Mouse (Mus musculus) testis, postnatal 10 days (tissue): ENCODE results near the gene 1700021F05Rik.
"Not testable (repeated sequence)": the region's sequence is repeated elsewhere in the genome, so short reads cannot be mapped to it uniquely, and the experiment has no call there.

Source experiments
- DNase-seq: peaks from one replicate; pipeline ENCODE4 v3.0.0; 2021; ENCODE audit warnings: low spot score

1700021F05Rik gene

DNA sequence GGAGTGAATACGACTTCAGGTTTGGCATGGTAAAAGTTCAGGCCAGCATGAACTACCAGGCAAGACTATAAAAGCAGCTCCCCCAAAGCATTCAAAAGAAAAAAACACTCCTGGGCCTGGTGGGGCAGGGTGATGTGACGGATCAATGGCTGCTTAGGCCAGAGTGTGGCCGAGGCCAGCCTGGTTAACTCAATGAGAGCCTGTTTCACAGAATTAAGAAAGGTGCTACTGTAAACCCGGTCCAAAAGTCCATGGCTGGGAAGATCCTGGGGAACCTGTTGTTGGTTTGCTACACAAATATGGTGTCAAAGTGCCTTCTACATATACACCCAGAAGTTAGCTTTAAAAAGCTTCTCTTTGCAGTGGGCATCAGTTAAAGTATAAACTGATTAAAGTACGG lies 2.0 kb downstream of the 1700021F05Rik start:
- no peak for DNase-seq

- DNase-seq: no peak
Observed at GRCm38 (mm10) chr10:43537652-43538051, 3.1 kb downstream of the 1700021F05Rik start.

DNA sequence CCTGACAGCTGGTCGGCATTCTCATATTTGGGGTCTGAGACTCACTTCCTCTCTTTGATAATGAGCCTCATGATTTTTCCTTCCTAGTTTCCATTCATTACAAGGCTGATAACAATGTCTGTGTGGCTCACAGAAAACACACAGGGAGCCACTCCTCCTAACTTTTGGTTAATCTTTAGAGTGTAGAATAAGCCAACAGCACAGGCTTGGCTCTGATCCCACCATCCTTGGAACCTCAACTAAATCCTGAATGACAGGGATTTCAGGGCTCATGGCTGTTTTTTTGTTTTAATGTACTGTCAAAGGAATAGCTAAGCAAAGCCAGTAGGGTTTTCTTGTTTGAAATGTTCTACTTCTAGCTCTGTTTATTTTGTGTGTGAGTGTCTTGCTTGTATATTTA lies 6.4 kb downstream of the 1700021F05Rik start:
- DNase-seq: no peak

DNA sequence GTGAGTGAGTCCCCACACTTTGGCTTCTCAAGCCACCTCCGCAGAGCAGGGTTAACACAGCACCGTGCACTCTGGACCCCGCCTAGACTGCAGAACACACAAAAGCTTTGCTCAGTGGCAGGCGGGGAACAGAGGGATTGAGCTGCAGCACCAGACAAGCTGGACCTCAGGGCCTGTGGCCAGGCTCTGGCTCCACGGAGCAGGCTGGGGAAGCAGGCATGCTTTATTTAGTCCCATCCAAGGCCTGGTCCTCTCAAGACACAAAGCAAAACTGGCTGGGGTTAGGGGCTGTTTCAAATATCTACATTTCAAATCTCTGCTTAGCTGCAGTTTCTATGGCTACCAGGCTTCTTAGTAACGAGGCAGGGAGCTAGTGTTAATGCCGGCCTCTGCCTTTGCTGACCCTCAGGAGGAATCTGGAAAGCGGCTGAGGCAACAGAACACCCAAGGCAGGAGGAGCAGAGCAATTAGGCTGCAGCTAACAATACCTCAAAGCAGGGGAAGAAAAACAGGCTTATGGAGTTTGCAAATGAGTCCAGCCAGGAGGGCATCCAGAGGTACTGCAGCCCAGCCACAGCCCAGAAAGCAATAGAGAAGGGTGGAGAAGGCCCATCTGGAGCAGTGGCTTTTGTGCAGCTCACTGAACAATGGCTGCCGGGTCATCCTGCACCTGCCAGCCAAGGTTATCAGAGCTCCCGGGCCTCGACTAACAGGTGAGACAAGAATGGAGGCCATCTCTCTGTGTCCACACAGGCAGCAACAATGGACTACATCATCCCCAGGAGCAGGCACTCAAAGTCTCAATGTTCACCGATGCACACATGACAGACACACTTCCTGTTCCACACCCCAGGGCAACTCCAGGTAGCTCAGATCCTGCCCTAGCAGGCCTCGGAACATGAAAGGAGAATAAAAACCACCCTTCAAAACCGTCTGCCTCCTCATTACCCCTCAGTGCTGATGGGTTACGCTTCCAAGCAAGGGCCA lies 13.2 kb downstream of the 1700021F05Rik start:
- DNase-seq: no peak

- not testable (repeated sequence) for DNase-seq
Observed at GRCm38 (mm10) chr10:43523931-43524330, 16.9 kb downstream of the 1700021F05Rik start, which contains the start of gene Gm9803. Gene Gm9803 (plus strand): TSS chr10:43524084.

DNA sequence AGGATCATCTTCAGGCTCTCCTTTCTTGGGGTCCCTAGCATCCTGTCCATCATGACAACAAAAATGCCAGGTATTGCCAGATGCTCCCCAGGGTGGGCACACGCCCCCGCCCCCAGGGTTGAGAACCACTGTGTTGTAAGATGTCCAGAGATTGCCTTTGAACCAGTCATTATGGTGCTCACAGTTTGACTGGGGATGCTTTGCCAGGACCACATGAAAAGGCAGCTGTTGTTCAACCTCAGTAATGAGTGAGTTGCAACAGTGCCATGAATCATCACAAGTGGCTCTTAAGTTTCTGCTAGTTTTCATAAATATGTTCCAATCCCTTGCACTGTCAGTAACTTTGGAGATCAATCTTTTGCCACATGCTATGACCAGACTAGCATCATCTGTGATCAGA lies 20.8 kb downstream of the 1700021F05Rik start:
- DNase-seq: no peak

DNA sequence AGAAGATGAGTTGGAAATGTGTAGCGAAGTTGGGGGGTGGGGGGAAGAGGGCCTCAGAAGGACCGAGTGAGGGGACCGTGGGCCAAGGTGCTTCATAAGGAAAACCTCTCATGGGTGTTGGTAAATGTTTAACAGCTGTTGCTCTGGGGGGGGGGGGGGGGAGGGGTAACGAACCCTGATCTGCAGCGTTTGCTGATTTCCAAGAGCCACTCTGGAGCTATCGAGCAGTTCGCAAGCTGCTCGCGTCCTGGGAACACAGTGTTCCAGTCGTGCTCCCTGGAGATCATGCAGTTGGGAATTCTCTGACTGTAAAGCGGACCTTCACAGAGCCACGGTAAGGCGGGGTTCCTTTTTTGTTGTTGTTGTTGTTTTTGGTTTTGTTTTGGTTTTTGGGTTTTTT lies 22.4 kb downstream of the 1700021F05Rik start:
- peak; percentile 58 for DNase-seq

GRCm38 (mm10) chr10:43517836-43518235 lies 23.0 kb downstream of the 1700021F05Rik start:
- DNase-seq: no peak

DNA sequence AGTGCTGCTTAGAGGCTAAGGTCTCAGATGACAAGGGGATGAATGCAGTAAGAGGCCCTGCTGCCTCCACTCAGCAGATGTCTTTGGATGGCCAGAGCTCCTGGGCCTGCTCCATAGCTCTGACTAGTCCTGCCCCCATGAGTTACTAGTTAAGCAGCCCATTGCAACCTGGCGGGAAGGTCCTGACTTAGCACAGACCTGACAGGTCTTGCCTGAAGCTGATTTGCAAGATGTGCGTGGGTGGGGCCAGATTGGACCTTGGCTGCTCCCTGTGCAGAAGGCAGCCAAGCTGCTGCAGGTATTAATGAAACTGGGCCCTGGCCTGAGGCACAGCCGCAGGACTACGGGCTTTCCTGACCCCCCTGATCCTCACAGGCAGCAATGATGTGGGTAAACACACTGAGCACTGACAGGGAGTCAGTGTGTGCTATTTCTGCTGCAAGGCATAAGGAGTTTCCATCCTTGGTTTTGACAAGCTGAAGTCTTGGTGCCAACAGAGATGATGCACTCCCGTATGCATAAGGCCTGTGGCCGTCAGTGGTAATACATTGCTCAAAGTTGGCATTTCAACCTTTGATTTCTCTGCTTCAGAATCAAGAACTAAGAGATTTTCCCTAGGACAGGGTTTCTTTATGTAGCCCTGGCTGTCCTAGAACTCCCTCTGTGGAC lies 23.7 kb downstream of the 1700021F05Rik start:
- no peak for DNase-seq

DNA sequence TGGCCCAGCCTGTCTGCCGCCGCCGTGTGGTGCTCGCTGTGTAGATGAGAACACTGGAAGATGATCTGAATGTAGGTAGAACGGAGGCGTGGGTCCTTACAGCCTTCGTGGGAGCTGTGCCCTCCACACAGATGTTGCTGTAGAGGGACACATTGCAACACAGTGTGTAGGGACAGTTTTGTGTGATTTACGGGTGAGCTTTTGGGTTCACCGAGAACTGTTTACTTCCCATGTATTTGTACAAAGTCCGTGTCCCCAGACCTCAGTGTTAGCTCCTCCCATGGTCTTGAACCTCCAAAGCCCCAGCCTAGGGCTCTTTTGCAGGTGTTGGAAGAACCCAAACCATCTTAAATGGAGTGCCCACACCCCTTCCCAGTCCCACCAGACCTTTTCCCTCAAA lies 27.8 kb downstream of the 1700021F05Rik start:
- no peak for DNase-seq

GRCm38 (mm10) chr10:43509228-43509627 lies 31.6 kb downstream of the 1700021F05Rik start:
- no peak for DNase-seq

GRCm38 (mm10) chr10:43507051-43507450 lies 33.7 kb downstream of the 1700021F05Rik start:
- no peak for DNase-seq

- no peak for DNase-seq
Observed at GRCm38 (mm10) chr10:43504291-43504690, 36.5 kb downstream of the 1700021F05Rik start.

GRCm38 (mm10) chr10:43502599-43502998 lies 38.2 kb downstream of the 1700021F05Rik start:
- DNase-seq: no peak

- no peak for DNase-seq
Observed at GRCm38 (mm10) chr10:43490846-43491245, 49.9 kb downstream of the 1700021F05Rik start.

GRCm38 (mm10) chr10:43490034-43490433 lies 50.8 kb downstream of the 1700021F05Rik start:
- DNase-seq: no peak

- no peak for DNase-seq
Observed at GRCm38 (mm10) chr10:43489550-43489949, 51.2 kb downstream of the 1700021F05Rik start.

GRCm38 (mm10) chr10:43489139-43489538 lies 51.7 kb downstream of the 1700021F05Rik start:
- DNase-seq: no peak

GRCm38 (mm10) chr10:43488258-43488657 lies 52.5 kb downstream of the 1700021F05Rik start:
- DNase-seq: no peak

DNA sequence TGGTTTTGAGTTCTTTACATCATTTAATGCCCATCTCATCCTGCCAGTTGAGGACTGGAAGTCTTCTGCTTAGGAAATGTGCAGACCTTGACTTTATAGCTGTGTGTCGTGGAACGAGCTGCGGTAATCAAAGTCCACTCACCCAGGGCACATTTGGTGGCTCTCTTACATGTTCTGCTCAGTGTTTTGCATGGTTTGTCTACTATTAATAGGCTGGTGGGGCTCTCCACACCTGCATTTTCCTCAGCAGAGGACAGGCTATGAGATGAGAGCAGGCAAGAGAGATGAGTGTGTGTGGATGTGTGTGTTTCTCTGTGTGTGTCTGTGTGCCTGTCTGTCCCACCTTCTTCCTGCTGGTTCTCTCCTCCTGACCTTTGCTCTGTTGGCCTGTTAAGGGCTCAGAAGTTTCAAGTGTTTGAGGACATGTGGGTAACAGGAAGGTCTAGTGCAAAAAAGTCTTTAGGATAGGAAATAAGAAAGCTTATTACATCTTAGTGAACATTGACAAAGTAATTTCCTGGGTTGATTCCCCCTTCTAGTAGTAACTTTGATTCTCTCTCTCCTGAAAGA lies 53.3 kb downstream of the 1700021F05Rik start:
- no peak for DNase-seq

DNA sequence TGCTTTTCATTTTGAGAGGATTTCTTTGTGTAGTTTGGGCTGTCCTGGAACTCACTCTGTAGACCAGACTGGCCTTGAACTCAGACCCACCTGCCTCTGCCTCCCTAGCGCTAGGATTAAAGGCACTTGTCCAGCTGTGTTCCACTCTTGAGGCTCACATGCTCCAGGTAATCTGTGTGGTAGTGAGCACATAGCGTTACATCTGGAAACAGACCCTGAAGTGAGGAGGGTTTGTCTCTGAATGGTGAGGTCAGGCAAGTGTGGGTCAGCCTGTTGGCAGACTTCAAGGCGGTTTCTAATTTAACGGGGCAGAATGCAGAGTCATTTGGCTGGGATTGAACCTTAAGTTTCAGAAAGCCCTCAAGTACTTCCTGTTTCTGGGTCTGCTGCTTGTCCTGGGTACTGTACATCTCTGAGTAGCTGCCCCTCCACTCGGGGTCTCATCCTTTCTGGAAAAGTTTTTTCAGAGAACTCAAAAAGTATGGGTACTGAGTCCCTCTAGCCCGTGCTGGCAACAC lies 55.0 kb downstream of the 1700021F05Rik start:
- DNase-seq: no peak

GRCm38 (mm10) chr10:43483426-43483995 lies 57.3 kb downstream of the 1700021F05Rik start:
- no peak for DNase-seq
